Mouse (Mus musculus): ENCODE measurements around the gene Nfkbib.

The Nfkbib gene

GRCm38 (mm10) chr7:28769414-28769958 lies 2.2 kb upstream of the Nfkbib start:
- no peak for DNase-seq (ENCODE audit: low spot score in 2 of 2)

DNA sequence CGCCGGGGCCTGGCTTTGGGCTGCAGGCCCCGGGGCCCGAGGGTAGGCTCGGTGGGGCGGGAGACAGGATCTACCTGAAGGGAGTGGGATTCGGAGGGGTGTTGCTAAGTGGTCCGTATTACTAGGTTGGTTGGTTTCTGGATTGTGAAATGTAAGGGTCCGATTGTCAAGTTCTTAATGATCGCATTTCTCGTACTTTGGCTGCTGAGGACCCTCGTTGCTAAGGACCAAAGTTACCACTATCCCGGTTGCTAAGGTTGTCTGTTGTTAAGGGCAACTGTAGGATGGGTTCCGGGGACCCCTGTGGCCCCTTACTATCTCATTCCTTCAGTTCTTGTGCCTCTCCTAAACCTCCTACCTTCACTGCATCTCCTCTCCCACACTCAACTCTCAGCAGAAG lies 402 bp downstream of the Nfkbib start:
- DNase-seq (ENCODE audit: low spot score in 2 of 2) = no peak

GRCm38 (mm10) chr7:28766173-28766879 lies 986 bp downstream of the Nfkbib start, which contains the start of gene Sirt2:
TSS of gene Sirt2 (plus strand) at chr7:28766735.
- peak; percentile 94 to 95 for DNase-seq (ENCODE audit: low spot score in 2 of 2)

- no peak for DNase-seq (ENCODE audit: low spot score in 2 of 2)
Observed at GRCm38 (mm10) chr7:28765211-28765610, 2.1 kb downstream of the Nfkbib start.

- no peak for DNase-seq (ENCODE audit: low spot score in 2 of 2)
Observed at GRCm38 (mm10) chr7:28761907-28762306, 5.4 kb downstream of the Nfkbib start.

DNA sequence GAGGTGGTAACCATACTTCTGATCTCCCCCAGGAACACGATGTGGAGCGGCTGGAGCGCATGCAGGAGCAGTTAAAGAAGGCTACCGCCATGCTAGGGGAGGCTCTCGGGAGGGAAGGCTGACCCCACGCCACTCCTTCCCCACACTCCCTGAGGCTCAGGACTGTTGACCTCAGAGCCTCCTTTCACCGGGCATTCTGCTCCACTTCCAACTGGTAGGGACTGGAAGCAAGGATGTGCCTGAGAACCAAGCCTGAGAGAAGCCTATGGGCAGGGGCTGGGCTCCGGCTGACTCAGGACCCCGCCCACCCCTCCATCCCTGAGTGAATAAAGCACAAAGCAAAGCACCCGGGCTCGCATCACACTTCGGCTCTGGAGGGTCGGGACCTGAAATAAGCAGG lies 8.7 kb downstream of the Nfkbib start:
- DNase-seq (ENCODE audit: low spot score in 2 of 2) = no peak

DNA sequence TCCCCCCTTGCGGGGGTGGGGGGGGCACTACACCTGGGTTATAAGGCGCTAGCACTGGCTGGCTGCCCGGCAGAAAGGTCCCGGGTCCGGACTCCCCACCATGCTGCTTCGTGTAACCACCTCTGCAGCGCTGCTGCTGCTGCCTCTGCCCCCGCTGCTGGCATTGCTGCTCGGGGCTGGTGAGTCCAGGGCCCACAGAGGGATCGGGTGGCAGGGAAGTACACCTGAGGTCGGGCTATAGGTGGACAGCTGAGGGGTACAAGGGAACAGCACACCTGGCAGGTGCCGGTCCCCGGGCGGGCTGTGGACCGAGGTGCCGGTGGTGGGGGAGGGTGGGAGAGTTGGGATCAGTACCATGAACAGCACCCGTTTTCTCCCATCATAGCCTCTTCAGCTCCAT lies 11.2 kb downstream of the Nfkbib start, which contains the start of gene Ccer2:
TSS of gene Ccer2 (plus strand) at position 96 of the 400 bp plus-strand sequence.
- DNase-seq (ENCODE audit: low spot score in 2 of 2) = no peak

- DNase-seq (ENCODE audit: low spot score in 2 of 2) = no peak
Observed at GRCm38 (mm10) chr7:28749935-28750334, 17.4 kb downstream of the Nfkbib start.

GRCm38 (mm10) chr7:28741709-28742438 lies 25.4 kb downstream of the Nfkbib start, which contains the start of the genes Mrps12 and Sars2:
TSS of gene Mrps12 (minus strand) at chr7:28741820.
TSS of gene Sars2 (plus strand) at chr7:28741992.
- DNase-seq (ENCODE audit: low spot score in 2 of 2) = peak; percentile 92 to 98

GRCm38 (mm10) chr7:28741368-28741708 lies 26.0 kb downstream of the Nfkbib start:
- DNase-seq (ENCODE audit: low spot score in 2 of 2) = no peak

DNA sequence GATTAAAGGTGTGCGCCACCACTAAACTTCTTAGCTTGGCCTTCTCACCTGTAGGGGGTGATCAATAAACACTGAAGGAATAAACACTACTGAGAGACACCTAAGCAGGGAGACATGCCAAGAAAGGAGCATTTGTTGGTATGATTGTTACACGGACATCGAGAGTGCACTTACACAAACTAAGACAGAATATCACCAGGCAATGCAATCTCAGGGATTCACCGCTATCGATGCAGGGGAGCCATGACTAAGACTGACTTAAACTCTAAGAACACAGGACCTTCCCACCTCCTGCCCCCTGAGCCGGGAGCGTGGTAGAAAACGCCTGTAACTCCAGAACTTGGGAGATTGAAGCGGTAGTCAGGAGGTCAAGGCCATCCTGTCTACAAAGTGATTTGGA lies 26.4 kb downstream of the Nfkbib start:
- no peak for DNase-seq (ENCODE audit: low spot score in 2 of 2)

DNA sequence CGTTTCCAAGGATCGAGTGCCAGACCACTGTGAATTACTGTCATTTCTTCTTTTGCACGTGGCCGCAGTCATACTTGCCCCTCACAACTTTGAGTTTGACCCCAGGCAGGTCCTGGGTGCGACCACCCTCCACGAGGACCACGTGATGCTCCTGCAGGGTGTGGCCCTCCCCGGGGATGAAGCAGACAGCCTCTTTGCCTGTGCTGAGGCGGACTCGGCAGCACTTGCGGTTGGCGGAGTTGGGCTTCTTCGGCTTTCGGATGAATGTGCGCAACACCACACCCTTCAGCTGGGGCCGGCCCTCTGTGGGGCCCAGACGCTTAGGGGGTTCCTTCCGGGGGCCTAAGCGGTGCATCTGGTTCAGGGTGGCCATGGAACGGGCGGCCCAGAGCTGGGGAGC lies 27.5 kb downstream of the Nfkbib start:
- no peak for DNase-seq (ENCODE audit: low spot score in 2 of 2)

DNA sequence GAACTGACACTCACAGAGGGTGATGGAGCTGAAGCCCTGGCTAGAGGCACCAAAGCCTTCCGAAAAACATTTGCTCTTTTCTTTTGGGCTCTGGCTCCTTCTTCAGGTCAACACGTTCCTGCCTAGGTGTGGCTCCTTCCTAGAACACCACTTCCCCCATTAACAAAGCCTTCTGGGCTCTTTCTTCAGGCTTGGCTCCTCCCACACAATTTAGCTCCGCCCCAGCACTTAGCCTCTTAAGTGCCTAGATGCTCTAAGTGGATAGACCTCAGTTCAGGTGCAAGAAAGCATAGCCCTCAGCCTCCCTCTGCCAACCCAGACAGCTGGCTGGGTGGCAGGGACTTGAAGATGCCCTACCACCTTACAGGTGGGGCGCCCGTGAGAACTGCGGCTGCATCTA lies 31.6 kb downstream of the Nfkbib start:
- no peak for DNase-seq (ENCODE audit: low spot score in 2 of 2)

GRCm38 (mm10) chr7:28733211-28733610 lies 34.1 kb downstream of the Nfkbib start:
- DNase-seq (ENCODE audit: low spot score in 2 of 2) = no peak

DNA sequence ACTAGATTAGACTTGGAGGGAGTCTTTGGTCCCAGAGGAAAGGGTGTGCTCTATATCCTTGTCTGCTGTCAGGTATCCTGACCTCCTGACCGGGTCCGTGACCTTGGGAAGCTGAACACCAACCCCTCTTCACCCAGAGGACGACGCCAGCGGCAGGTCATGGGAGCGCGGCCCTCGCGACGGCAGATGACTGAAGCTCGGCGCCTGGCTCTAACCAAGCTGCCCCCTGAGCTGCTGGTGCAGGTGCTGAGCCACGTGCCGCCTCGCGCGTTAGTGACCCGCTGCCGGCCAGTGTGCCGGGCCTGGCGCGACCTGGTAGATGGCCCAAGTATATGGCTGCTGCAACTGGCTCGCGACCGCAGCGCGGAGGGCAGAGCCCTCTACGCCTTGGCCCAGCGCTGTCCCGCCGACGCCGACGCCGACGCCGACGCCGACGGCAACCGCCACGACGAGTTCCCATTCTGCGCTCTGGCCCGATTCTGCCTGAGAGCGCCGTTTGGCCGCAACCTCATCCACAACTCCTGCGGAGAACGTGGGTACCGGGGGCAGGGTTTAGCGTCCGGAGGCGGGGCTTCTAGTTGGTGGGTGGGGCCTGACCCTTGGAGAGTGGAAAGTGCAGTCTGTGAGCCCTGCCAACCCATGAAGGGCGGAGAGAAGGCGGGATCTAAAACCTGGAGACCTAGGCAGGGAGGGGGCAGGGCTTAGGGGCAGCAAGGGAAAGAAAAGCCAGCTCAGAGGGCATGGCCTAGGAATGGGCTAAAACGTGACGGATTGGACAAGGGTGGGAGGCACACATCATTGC lies 34.8 kb downstream of the Nfkbib start:
- DNase-seq (ENCODE audit: low spot score in 2 of 2) = peak; percentile 77 to 84

GRCm38 (mm10) chr7:28727649-28728340 lies 39.5 kb downstream of the Nfkbib start:
- no peak for DNase-seq (ENCODE audit: low spot score in 2 of 2)

GRCm38 (mm10) chr7:28726600-28726999 lies 40.7 kb downstream of the Nfkbib start:
- DNase-seq (ENCODE audit: low spot score in 2 of 2) = peak; percentile 61 to 90

- DNase-seq (ENCODE audit: low spot score in 2 of 2) = no peak
Observed at GRCm38 (mm10) chr7:28724613-28725012, 42.7 kb downstream of the Nfkbib start.

DNA sequence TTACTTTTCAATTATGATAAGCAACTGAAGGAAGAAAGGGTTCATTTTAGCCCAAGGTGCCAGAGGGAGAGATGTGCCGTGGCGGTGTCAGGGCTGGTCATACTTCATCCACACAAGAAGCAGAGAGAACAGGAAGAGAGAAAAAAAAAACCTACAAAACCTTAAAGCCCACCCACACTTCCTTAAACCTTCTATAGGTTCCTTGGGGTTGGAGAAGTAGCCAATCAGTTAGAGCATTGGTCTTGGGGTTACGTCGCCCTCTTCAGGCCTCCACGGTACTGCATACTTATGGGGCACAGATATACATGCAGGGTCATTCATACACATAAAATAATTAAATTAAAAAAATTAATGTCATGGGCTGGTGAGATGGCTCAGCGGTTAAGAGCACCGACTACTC lies 45.2 kb downstream of the Nfkbib start:
- no peak for DNase-seq (ENCODE audit: low spot score in 2 of 2)

- DNase-seq (ENCODE audit: low spot score in 2 of 2) = no peak
Observed at GRCm38 (mm10) chr7:28720753-28721537, 46.4 kb downstream of the Nfkbib start.

- DNase-seq (ENCODE audit: low spot score in 2 of 2) = no peak
Observed at GRCm38 (mm10) chr7:28719650-28720049, 47.7 kb downstream of the Nfkbib start.

Data from spleen, postnatal 4 days (tissue).